Mouse (Mus musculus) gastrocnemius, adult 2 months (tissue): ENCODE data around the gene Gm37240. TPM values are rescaled to one million over a fixed set of nuclear protein-coding genes. Genes with fewer than 3 reads are reported as not detected.

ENCODE experiments used
- DNase-seq: peaks from one replicate; pipeline ENCODE4 v3.0.0; 2022
- H3K27ac ChIP-seq: fragments of 200-600 bp; 2 replicates; pipeline ENCODE4 v1.8.1; 2022; ENCODE audit warnings: mild to moderate bottlenecking
- H3K4me3 ChIP-seq: fragments of 200-600 bp; 2 replicates; pipeline ENCODE4 v1.8.1; 2022; ENCODE audit warnings: mild to moderate bottlenecking, moderate library complexity
- CTCF ChIP-seq: fragments of 200-600 bp; IDR thresholded peaks from 2 replicates; pipeline ENCODE4 v1.8.1; 2022; ENCODE audit warnings: antibody characterized with exemption, mild to moderate bottlenecking, moderate library complexity
- intact Hi-C: fragments of 180-260 bp; cut with DNase I; formaldehyde crosslinking; loops from one replicate; pipeline ENCODE4 v1.15.1; 2025
- total RNA-seq, 2 experiments: library from RNA; stranded (reverse); gene quantifications; 2 replicates each; pipeline ENCODE4 v1.2.3; 2021

The Gm37240 gene
- total RNA-seq, 2 experiments from 2014 or later = 34.5 to 37.4 TPM

DNA sequence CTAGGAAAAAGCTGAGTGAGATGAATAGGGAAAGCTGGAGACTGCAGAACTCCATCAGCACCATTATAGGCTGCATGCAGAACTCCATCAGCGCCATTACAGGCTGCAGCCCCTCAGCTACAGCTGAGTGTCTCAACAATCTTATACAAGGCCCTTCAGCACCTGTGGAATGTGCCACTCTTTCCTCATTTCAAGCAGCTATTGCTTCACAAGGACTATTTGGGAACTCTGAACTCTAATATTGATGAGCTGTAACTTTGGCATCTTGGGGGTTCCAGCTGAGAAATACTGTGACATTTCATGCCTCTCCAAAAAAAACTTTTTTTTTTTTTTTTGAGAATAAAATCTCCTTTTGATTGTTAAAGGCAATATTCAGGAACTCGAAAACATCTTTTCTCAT lies 615.8 kb downstream of the Gm37240 start:
- Histone ChIP-seq H3K27ac (no peak overlapping the region), H3K4me3 (no peak overlapping the region)
- no peak for DNase-seq
- no peak for TF ChIP-seq CTCF
- intact Hi-C loops = loop anchor here (5.0 kb wide), 1 partner anchor 94 kb away; no protein-coding TSS in a partner anchor

DNA sequence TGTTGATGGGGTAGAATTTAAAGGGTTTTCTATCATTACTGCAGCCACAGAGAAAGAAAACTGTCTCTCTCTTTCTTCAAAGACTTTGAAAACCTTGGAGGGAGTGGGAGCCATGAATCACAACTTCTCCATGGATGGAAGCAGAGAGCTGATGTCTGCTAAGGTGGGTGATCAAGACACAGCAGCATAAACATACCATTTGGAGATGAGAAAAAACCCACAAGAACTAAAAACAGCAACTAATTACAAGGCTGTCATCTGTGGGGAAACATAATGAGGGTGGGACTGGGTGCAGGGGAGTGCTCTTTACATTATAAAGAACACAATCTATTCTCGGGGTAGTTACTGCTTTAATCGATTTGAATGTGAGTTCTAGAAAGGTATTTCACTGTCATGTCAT lies 622.4 kb downstream of the Gm37240 start:
- no peak for DNase-seq
- H3K4me3 ChIP-seq = no peak overlapping the region
- intact Hi-C loops = no loop called here
- no peak for TF ChIP-seq CTCF
- H3K27ac ChIP-seq = no peak overlapping the region

DNA sequence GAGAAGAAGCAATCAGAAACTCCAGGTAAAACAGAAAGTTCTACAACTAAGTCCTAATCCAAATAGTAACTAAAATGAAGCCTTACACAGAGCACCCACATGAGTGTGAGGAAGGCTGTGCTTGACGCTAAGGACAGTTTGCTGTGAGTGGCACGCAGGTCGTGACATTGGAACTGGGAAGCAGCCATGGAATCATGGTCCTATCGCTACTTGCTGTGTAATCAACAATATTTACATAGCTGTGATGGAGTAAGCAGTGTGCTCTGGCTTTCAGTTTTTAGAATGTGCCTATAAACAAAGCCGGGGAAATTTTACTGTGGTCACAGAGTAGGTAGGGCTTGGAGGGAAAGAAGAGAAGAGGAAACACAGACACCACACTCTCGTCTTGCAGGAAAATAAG lies 622.8 kb downstream of the Gm37240 start:
- TF ChIP-seq CTCF = no peak
- intact Hi-C loops = no loop called here
- Histone ChIP-seq H3K4me3 (no peak overlapping the region), H3K27ac (no peak overlapping the region)
- DNase-seq = no peak

DNA sequence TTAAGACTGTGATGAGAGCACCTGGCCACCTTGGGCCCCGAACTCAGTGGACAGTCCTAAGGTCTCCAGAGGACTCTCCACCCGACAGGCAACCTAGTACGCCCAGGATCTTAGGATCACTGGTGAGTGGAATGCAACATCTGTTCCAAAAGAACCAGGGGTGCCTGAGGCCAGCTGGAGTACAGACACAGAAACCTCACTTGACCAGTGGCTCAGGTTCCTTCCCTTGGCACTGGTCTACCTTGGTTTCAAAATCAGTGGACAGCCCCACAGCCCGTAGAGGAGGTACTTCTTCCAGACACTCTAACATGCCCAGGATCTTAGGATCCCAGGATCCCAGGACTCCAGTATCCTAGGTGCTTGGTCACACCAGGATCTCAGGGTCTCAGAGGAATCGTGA lies 632.8 kb downstream of the Gm37240 start:
- DNase-seq = peak; percentile 51
- intact Hi-C loops = no loop called here

DNA sequence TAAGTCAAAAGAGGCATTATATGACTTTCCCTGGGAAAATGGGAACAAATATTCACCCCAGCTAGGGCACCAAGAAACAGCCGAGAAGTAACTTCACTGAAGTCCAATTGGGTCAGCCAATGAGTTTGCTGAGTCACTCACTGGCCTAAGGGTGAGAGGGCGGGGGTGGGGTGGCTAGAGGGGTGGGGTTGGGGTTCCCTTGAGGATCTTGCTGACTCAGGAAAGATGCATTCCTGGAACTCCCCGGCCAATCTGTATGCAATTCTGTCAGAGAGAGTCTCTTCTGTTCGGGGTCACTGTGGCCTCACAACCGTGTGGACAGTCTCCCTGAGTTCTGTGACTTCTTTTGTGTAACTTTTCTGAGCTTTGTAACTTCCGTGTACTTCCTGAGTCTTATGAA lies 635.7 kb downstream of the Gm37240 start:
- no peak overlapping the region for H3K27ac ChIP-seq
- DNase-seq = no peak
- no peak for TF ChIP-seq CTCF
- intact Hi-C loops = no loop called here
- H3K4me3 ChIP-seq = no peak overlapping the region

More for the DNA sequence above, 632.8 kb downstream of the Gm37240 start:
- H3K4me3 ChIP-seq = no peak overlapping the region
- no peak for TF ChIP-seq CTCF
- no peak overlapping the region for H3K27ac ChIP-seq

DNA sequence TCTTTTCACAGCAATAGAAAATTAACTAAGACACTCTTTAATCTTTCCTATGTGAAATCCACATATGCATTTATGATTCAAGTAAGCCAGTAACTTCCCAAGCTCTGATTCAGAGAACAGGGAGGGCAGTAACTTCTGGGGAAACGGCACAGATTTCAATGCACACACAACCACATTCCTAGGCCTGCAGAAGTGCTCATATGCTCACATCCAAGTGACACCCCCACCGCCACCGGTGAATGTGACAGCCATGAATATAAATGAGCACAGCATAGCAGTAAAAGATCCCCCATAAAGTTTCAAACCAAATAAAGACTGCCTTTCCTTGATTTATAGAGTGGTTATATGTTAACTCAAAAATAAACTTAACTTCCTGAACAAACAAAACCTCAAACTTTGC lies 641.2 kb downstream of the Gm37240 start:
- intact Hi-C loops = no loop called here
- no peak for DNase-seq
- no peak overlapping the region for H3K4me3 ChIP-seq
- no peak for TF ChIP-seq CTCF
- no peak overlapping the region for H3K27ac ChIP-seq

DNA sequence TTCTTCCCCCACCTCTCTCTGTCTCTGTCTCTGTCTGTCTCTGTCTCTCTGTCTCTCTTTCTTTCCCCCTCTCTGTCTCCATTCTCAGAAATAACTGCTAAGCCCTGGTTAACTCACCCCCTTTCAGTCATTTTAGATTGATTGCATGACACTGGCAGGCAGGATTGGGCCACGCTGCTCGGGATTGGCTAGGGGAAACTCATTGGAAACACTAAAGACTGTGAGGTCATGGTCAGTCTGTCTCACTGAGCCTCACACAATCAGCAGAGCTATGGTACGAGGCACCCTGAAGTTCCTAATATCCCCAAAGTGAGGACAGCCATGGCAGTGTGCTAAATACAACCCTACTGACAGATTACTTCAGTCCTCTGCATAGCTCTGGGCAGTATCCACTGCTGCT lies 650.8 kb downstream of the Gm37240 start:
- TF ChIP-seq CTCF = no peak
- intact Hi-C loops = no loop called here

DNA sequence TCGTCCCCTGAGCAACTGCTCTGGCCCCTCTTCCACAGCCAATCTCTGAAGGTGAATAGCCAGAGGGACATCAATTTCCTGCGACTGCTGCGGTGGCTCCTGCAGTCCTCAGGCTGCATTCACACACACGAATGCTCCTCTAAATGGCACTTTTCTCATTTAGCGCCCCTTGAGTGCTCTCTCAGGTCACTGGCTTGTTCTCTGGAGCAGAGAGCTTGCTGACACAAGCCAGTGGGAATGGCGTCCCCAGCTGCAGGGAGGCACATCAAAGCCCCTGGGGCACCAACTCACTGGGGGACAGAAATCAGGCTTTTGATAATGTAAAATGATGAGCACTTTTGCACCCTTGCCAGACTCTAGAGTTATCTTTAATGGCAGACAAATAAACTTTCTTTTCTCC lies 654.5 kb downstream of the Gm37240 start:
- no peak for DNase-seq
- no peak overlapping the region for H3K27ac ChIP-seq
- no peak for TF ChIP-seq CTCF
- no peak overlapping the region for H3K4me3 ChIP-seq
- intact Hi-C loops = no loop called here

More for the DNA sequence above, 650.8 kb downstream of the Gm37240 start:
- H3K27ac ChIP-seq = no peak overlapping the region
- no peak for DNase-seq
- H3K4me3 ChIP-seq = no peak overlapping the region

DNA sequence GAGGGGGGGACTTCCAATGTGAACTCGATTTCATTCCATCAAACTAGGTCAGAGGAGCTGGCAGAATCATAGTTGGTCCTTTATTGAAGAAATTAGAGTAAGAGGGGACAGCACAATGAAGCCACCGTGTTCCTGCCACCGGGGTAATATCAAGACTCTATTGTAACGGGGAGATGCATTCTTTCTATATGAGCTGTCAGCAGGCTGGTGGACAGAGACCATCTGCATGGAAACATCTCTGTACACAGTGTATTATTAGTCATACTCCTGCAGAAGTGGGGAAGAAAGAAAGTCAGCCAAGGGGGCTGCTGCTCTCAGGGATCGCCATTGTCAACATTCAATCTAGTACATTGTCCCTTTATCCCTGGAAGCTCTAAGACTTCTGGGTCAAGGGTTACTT lies 665.3 kb downstream of the Gm37240 start:
- Histone ChIP-seq H3K4me3 (no peak overlapping the region), H3K27ac (no peak overlapping the region)
- intact Hi-C loops = no loop called here
- DNase-seq = no peak
- no peak for TF ChIP-seq CTCF

DNA sequence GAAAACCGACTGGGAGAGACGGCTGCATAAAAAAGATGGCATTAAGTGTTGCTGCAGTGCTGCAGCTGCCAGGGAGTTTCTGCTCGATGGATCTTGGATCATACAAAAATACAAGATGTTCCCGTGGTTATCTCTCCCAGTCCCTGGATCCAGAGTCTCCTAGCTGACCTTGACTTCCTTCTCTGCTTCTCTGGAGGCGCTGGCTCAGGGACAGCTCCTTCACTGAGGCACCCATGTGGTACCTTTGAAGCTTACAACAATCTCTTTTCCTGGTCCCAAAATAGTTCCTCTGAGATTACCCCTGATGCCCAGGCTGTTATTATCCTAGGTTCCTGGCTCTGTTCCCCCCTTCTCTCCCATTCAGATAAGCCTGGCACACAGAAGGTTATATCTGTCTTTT lies 672.4 kb downstream of the Gm37240 start:
- DNase-seq = no peak
- H3K27ac ChIP-seq = no peak overlapping the region

DNA sequence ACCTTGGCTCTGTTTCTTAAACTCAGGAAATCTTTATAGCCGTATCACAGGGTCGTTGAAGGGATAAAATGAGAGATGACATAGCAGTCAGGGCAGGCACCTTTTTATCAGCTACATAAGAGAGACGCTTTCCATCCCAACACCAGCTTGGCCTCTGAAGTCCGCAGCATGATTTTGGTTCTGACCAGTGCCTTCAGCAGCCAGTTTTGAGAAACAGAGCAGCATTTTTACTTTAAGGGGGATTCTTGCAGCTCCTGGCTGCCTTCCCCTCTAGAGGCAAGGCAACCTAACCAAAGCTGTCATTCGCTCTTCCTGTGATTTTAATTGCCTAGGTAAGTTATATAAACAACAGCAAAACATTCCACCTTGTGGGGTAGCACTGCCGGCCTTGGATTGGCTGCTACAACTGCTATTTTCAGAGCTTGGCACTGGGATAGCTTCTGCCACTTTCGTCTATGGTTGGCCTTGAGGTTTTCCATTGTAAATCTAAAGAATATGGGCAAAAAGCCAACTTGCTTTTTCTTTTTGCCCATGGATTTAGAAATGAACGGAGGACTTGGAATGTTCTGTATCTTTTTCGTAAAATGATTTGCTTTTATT lies 674.5 kb downstream of the Gm37240 start:
- intact Hi-C loops = no loop called here
- DNase-seq = no peak
- Histone ChIP-seq H3K27ac (no peak overlapping the region), H3K4me3 (no peak overlapping the region)
- TF ChIP-seq CTCF = no peak

More for the DNA sequence above, 672.4 kb downstream of the Gm37240 start:
- H3K4me3 ChIP-seq = no peak overlapping the region
- intact Hi-C loops = no loop called here
- TF ChIP-seq CTCF = no peak

DNA sequence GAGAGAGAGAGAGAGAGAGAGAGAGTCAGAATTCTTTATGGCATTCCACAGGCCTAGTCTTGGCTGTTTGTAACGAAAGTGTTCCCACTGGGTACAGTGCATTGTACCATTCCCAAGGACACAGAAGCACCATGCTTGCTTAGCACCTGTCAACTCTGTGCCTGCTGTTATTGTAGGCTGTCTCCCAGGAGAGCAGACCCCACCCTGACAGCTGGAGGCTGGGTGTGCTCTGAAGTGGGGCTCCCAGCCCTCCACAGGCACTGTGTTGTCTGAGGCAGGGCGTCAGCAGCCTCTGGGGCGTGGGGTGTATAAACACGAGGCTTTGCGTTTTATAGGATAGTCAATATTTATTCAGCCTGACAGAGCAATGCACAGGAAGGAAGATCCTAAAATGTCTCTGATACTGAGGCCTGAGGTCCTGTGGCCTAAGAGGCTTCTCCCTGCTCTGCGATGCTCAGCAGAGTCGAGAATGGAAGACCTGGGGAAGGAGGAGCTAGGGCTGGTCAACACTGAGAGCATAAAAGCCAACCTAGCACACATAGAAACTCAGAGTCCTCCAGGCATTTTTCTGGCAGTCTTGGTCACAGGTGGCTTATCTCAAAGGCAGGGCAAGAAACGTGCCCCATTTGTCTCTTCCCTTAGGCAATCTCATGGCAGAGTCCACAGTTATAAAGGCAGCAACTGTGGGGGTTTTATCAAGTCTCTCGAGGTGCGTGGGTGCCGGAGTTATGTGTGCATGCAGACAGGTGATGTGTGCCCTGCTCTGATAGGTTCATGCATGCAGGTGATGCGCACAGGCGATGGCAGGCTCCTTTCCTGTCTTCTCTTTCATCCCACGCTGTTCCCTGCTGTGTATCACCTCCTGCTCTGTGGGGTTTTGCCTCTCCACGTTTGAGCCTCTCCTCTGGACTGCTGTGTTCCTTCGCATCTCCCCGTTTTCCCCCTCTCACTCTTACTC lies 677.2 kb downstream of the Gm37240 start:
- no peak for TF ChIP-seq CTCF
- Histone ChIP-seq H3K27ac (no peak overlapping the region), H3K4me3 (no peak overlapping the region)
- no peak for DNase-seq
- intact Hi-C loops = no loop called here

DNA sequence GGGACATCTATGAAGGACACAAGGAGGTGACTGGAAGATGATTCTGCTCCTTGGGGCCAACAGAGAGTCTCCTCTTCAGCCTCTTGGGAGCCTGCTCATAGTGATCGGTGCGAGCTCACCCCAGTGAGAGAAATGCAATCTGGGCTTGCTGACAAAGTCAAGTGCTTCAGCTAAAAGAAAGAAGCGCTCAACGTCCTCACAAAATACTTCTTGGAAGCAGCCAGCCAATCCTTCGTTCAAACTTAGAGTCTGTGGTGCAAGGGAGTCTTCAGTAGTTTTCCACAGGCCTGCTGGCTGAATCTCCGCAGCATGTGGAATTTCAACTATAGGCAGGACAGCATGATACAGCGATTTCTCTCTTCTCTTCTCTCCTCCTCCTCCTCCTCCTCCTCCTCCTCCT lies 680.8 kb downstream of the Gm37240 start:
- Histone ChIP-seq H3K27ac (no peak overlapping the region), H3K4me3 (no peak overlapping the region)
- DNase-seq = no peak
- intact Hi-C loops = no loop called here
- no peak for TF ChIP-seq CTCF

DNA sequence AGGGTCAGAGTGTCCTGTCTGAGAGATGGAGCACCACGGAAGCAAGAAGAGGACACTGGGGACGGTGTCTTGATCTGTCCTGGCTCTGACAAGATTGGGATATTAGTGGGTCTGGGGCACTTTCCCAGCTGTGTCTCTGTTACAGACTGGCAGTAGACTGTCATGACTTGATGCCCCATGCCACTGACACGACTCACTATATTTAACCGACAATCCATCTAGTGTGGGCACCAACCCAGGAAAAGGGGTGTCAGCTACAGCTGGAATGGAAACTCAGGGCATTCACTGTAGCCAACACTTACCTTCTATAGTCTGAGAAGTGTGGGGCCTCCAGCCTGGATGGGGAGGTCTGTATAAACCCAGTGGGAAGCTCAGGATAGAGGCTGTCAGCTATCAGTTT lies 681.4 kb downstream of the Gm37240 start:
- TF ChIP-seq CTCF = no peak
- H3K4me3 ChIP-seq = no peak overlapping the region
- H3K27ac ChIP-seq = peak overlapping the region; percentile 40; the same call in 1 of the 2 replicates
- peak; percentile 57 for DNase-seq
- intact Hi-C loops = no loop called here
